Mouse (Mus musculus): ENCODE data around the gene Dgki. TPM values are rescaled to one million over a fixed set of nuclear protein-coding genes. Genes with fewer than 3 reads are reported as not detected.

Gene Dgki
- total and polyA plus RNA-seq, 3 experiments = 4.4 to 8.7 (median 7.7) TPM

- Histone ChIP-seq H3K79me2 (replicated peaks; ENCODE audit: control insufficient read depth, extremely low read depth, insufficient read depth, poor library complexity, severe bottlenecking) (no peaks in the 10 kb centered on the region), H3K4me2 (ENCODE audit: insufficient read depth, low read depth, poor library complexity, severe bottlenecking) (no peak overlapping the region), H3K9ac (ENCODE audit: insufficient read depth, low read depth) (no peak overlapping the region), H3K4me3 (replicated peaks in 1 of 3; ENCODE audit: low read depth in 2 of 3, low read length in 2 of 3, poor library complexity in 1 of 3) (no peak overlapping the region), H3K9me3 (replicated peaks; ENCODE audit: low read length) (no peaks in the 10 kb centered on the region), H3K27me3 (replicated peaks) (no peaks in the 10 kb centered on the region), H3K27ac (ENCODE audit: insufficient read depth, low read depth) (no peak overlapping the region), H3K4me1 (ENCODE audit: control insufficient read depth in 1 of 2, insufficient read depth in 2 of 2) (peaks cover 3 to 20% of the 10 kb centered on the region in 2 experiments; a peak in 2 of 4 replicates), H3K36me3 (replicated peaks in 1 of 2; ENCODE audit: control insufficient read depth in 1 of 2, insufficient read depth in 1 of 2, low read length in 1 of 2) (no peaks in the 10 kb centered on the region)
- dilution Hi-C loops (cut with MboI; ENCODE audit: extremely low pct_ligation_motif_present, extremely low pct_unique_long_range_greater_than_20kb, low sequenced_read_pairs) (no loop called here), in situ Hi-C loops (cut with MboI; ENCODE audit: low pct_ligation_motif_present, low pct_unique_long_range_greater_than_20kb, low sequenced_read_pairs) (no loop called here)
- TF ChIP-seq ETS1 (conservative IDR thresholded peaks at IDR 0.05; ENCODE audit: low read depth, low read length) (no peak), KAT2A (IDR thresholded peaks at IDR 0.05; ENCODE audit: insufficient replicate concordance, low read length) (no peak), IRF4 (IDR thresholded peaks at IDR 0.05; ENCODE audit: low read depth, low read length) (no peak), JUND (conservative IDR thresholded peaks at IDR 0.05; ENCODE audit: low read depth, low read length) (no peak), PAX5 (IDR thresholded peaks at IDR 0.05; ENCODE audit: low read length) (no peak), SIN3A (IDR thresholded peaks at IDR 0.05; ENCODE audit: low read length) (no peak), USF1 (IDR thresholded peaks at IDR 0.05; ENCODE audit: low read depth, low read length) (no peak), MXI1 (IDR thresholded peaks at IDR 0.05; ENCODE audit: low read depth, low read length) (no peak)
- DNase-seq (ENCODE audit: extremely low read depth) = no peak
These were observed 57.2 kb downstream of the Dgki start for GRCm38 (mm10) chr6:37242769-37243121.

GRCm38 (mm10) chr6:37242100-37242768 is 57.8 kb downstream of the Dgki start:
- H3K9ac ChIP-seq (ENCODE audit: insufficient read depth, low read depth) = no peak overlapping the region
- H3K27ac ChIP-seq (ENCODE audit: insufficient read depth, low read depth) = no peak overlapping the region
- dilution Hi-C loops (cut with MboI; ENCODE audit: extremely low pct_ligation_motif_present, extremely low pct_unique_long_range_greater_than_20kb, low sequenced_read_pairs) = no loop called here
- peaks cover 3 to 20% of the 10 kb centered on the region in 2 experiments; a peak in 2 of 4 replicates for H3K4me1 ChIP-seq (ENCODE audit: control insufficient read depth in 1 of 2, insufficient read depth in 2 of 2)
- in situ Hi-C loops (cut with MboI; ENCODE audit: low pct_ligation_motif_present, low pct_unique_long_range_greater_than_20kb, low sequenced_read_pairs) = no loop called here
- no peaks in the 10 kb centered on the region for H3K79me2 ChIP-seq (replicated peaks; ENCODE audit: control insufficient read depth, extremely low read depth, insufficient read depth, poor library complexity, severe bottlenecking)
- H3K9me3 ChIP-seq (replicated peaks; ENCODE audit: low read length) = no peaks in the 10 kb centered on the region
- no peak overlapping the region for H3K4me3 ChIP-seq (replicated peaks in 1 of 3; ENCODE audit: low read depth in 2 of 3, low read length in 2 of 3, poor library complexity in 1 of 3)
- TF ChIP-seq HCFC1 (IDR thresholded peaks at IDR 0.05; ENCODE audit: low read depth, low read length) (no peak), RCOR1 (conservative IDR thresholded peaks at IDR 0.05; ENCODE audit: low read depth, low read length) (no peak), MAX (IDR thresholded peaks at IDR 0.05; ENCODE audit: low read length) (no peak), TBP (conservative IDR thresholded peaks at IDR 0.05; ENCODE audit: low read depth, low read length) (no peak), SIN3A (IDR thresholded peaks at IDR 0.05; ENCODE audit: low read length) (no peak), BHLHE40 (IDR thresholded peaks at IDR 0.05; ENCODE audit: low read depth, low read length) (no peak), CHD2 (IDR thresholded peaks at IDR 0.05; ENCODE audit: low read length) (no peak), EP300 (IDR thresholded peaks at IDR 0.05; ENCODE audit: low read length) (no peak), E2F4 (IDR thresholded peaks at IDR 0.05; ENCODE audit: insufficient replicate concordance, low read depth, low read length) (no peak), ZKSCAN1 (IDR thresholded peaks at IDR 0.05; ENCODE audit: borderline replicate concordance, low read depth, low read length) (no peak), GABPA (IDR thresholded peaks at IDR 0.05; ENCODE audit: insufficient replicate concordance, low read depth, low read length) (no peak), SMC3 (IDR thresholded peaks at IDR 0.05; ENCODE audit: low read depth, low read length) (no peak)
- no peak for DNase-seq (ENCODE audit: extremely low read depth)
- no peaks in the 10 kb centered on the region for H3K36me3 ChIP-seq (replicated peaks in 1 of 2; ENCODE audit: control insufficient read depth in 1 of 2, insufficient read depth in 1 of 2, low read length in 1 of 2)
- no peak overlapping the region for H3K4me2 ChIP-seq (ENCODE audit: insufficient read depth, low read depth, poor library complexity, severe bottlenecking)
- no peaks in the 10 kb centered on the region for H3K27me3 ChIP-seq (replicated peaks)

Measured in CH12.LX (cell line).